Mouse (Mus musculus): ENCODE data around the gene Cnmd. TPM values are rescaled to one million over a fixed set of nuclear protein-coding genes. Genes with fewer than 3 reads are reported as not detected.

Gene Cnmd
- total RNA-seq, 2 experiments from 2014 or later: 0.56 TPM; not detected in 1

Other genes starting within 250 kb of the Cnmd start
- 24.5 and 26.7 TPM in 2 replicates for gene Kbtbd7, start 235.7 kb downstream of the Cnmd start, total RNA-seq (2015)
- 20.5 and 23.0 TPM in 2 replicates for gene Kbtbd7, start 235.7 kb downstream of the Cnmd start, total RNA-seq (2017)
- 6.6 and 8.3 TPM in 2 replicates for gene Kbtbd6, start 210.3 kb downstream of the Cnmd start, total RNA-seq (2015)
- gene Kbtbd6, start 210.3 kb downstream of the Cnmd start, total RNA-seq (2017): 7.4 and 8.0 TPM in 2 replicates
- 66.4 and 69.3 TPM in 2 replicates for gene Elf1, start 181.0 kb downstream of the Cnmd start, total RNA-seq (2015)
- 138 and 142 TPM in 2 replicates for gene Elf1, start 181.0 kb downstream of the Cnmd start, total RNA-seq (2017)
- 31.4 and 38.6 TPM in 2 replicates for gene Wbp4, start 180.7 kb downstream of the Cnmd start, total RNA-seq (2015)
- gene Wbp4, start 180.7 kb downstream of the Cnmd start, total RNA-seq (2017): 72.6 and 75.8 TPM in 2 replicates
- gene Sugt1, start 74.5 kb downstream of the Cnmd start, total RNA-seq (2015): 99.6 and 121 TPM in 2 replicates
- gene Sugt1, start 74.5 kb downstream of the Cnmd start, total RNA-seq (2017): 145 and 165 TPM in 2 replicates
- not detected in 2 replicates for gene Pcdh8, start 109.1 kb upstream of the Cnmd start, total RNA-seq (2015)
- not detected in 2 replicates for gene Pcdh8, start 109.1 kb upstream of the Cnmd start, total RNA-seq (2017)

All from megakaryocyte, adult 5-6 weeks (primary cell).